Mouse (Mus musculus) thymus, adult 2 months (tissue): Measurements from ENCODE around the gene Lrfn2.

ENCODE experiments used
- CTCF ChIP-seq: fragments of 200-500 bp; IDR thresholded peaks from 2 replicates; pipeline ENCODE4 v1.5.1; 2012; ENCODE audit warnings: mild to moderate bottlenecking, control low read depth, low read length, moderate library complexity, borderline replicate concordance; ENCODE audit not compliant: control insufficient read depth, poor library complexity, insufficient read depth; ENCODE audit errors: extremely low read depth
- POLR2A ChIP-seq: fragments of 200-500 bp; IDR thresholded peaks from 2 replicates; pipeline ENCODE4 v1.6.1; 2012; ENCODE audit warnings: mild to moderate bottlenecking, low read length, control low read depth, moderate library complexity; ENCODE audit not compliant: control insufficient read depth, poor library complexity, insufficient read depth; ENCODE audit errors: extremely low read depth

DNA sequence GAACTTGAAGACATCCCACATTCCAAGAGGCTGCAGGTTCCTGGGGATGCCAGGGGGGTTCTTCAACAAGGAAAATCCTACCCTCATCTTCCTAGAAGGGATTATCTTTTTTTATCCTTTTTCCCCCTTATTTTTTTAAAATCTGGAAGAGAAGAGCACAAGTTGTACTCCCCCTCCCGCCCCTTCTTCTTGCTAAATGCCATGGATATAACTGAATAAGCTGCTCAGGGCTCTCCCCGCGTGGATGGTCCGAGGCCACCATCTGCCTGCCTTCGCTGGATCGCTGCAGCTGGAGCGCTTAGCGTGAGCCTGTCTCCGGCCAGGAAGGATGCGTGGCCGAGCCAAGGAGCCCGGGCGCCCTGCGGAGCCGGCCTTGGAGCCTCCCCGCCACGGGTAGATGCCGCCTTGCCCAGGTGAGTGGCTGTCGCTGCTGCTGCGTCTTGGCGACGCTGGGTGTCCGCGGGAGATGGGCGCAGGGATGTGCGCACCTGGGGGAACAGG lies 277 bp downstream of the Lrfn2 start:
- TF ChIP-seq CTCF (no peak), POLR2A (no peak)
